Mouse (Mus musculus) small intestine, adult 2 months (tissue): Measurements from ENCODE around the gene Coro7. TPM values are rescaled to one million over a fixed set of nuclear protein-coding genes. Genes with fewer than 3 reads are reported as not detected.

Source experiments
- H3K27ac ChIP-seq: fragments of 200-500 bp; 2 replicates; pipeline ENCODE4 v1.5.1; 2012; ENCODE audit warnings: low read depth, low read length, control low read depth, inconsistent platforms; ENCODE audit not compliant: insufficient read depth
- H3K27me3 ChIP-seq: fragments of 200-500 bp; 2 replicates; pipeline ENCODE4 v1.6.1; 2012; ENCODE audit warnings: mild to moderate bottlenecking, moderate library complexity, low read length, inconsistent platforms; ENCODE audit not compliant: control insufficient read depth, insufficient read depth
- H3K36me3 ChIP-seq: fragments of 200-500 bp; 2 replicates; pipeline ENCODE4 v1.6.1; 2012; ENCODE audit warnings: mild to moderate bottlenecking, low read length, control low read depth, inconsistent platforms; ENCODE audit not compliant: control insufficient read depth, insufficient read depth
- H3K4me1 ChIP-seq: fragments of 200-500 bp; 2 replicates; pipeline ENCODE4 v1.6.1; 2012; ENCODE audit warnings: low read length, inconsistent platforms, mixed read lengths; ENCODE audit not compliant: control insufficient read depth, insufficient read depth, insufficient read length
- H3K4me3 ChIP-seq: fragments of 200-500 bp; 2 replicates; pipeline ENCODE4 v1.5.1; 2012; ENCODE audit warnings: low read depth, mild to moderate bottlenecking, control low read depth, inconsistent platforms, low read length, moderate library complexity
- CTCF ChIP-seq: fragments of 200-500 bp; IDR thresholded peaks from 2 replicates; pipeline ENCODE4 v1.5.1; 2012; ENCODE audit warnings: low read depth, mild to moderate bottlenecking, control low read depth, inconsistent platforms, low read length, moderate library complexity, mixed read lengths; ENCODE audit not compliant: insufficient replicate concordance, insufficient read length; ENCODE audit errors: extremely low read depth
- POLR2A ChIP-seq: fragments of 200-500 bp; IDR thresholded peaks from 2 replicates; pipeline ENCODE4 v1.6.1; 2012; ENCODE audit warnings: low read depth, mild to moderate bottlenecking, control low read depth, inconsistent platforms, low read length, moderate library complexity
- WGBS: fragments of 180-500 bp; shearing (Covaris S2); methylation state at CpG from one replicate; pipeline ENCODE4 v1.1.7; 2018; 5-methylcytosine and 5-hydroxymethylcytosine counted together
- polyA plus RNA-seq: library from polyadenylated mRNA; depleted of rRNA; stranded (reverse); fragments of >200 nt; gene quantifications from 2 replicates; pipeline ENCODE4 v1.2.3, GENCODE M21; 2012

Coro7 gene
- polyA plus RNA-seq, 1 experiment, result 86.6 TPM

GRCm38 (mm10) chr16:4655251-4655734 is 24.3 kb downstream of the Coro7 start:
- H3K4me1 ChIP-seq, result 0 out of 2 replicates have a peak, but pooled peaks cover 5% of the 10 kb centered on the region

GRCm38 (mm10) chr16:4654706-4655105 is 24.9 kb downstream of the Coro7 start:
- H3K4me1 ChIP-seq, result 0 out of 2 replicates have a peak, but pooled peaks cover 5% of the 10 kb centered on the region
- TF ChIP-seq POLR2A (no peak), CTCF (no peak)
- no peak overlapping the region for H3K4me3 ChIP-seq
- peaks cover 61% of the 10 kb centered on the region for H3K36me3 ChIP-seq
- no peak overlapping the region for H3K27ac ChIP-seq
- H3K27me3 ChIP-seq, result no peaks in the 10 kb centered on the region
- 88% methylated on average over 10 of the region's 10 CpGs for WGBS

More at GRCm38 (mm10) chr16:4655251-4655734, 24.3 kb downstream of the Coro7 start:
- no peak overlapping the region for H3K4me3 ChIP-seq
- TF ChIP-seq CTCF (peak; percentile 11; the same call in 1 of the 2 replicates), POLR2A (no peak)
- no peaks in the 10 kb centered on the region for H3K27me3 ChIP-seq
- H3K27ac ChIP-seq, result no peak overlapping the region
- H3K36me3 ChIP-seq, result peaks cover 57% of the 10 kb centered on the region
- WGBS, result 41% methylated on average over 4 of the region's 4 CpGs

- H3K4me3 ChIP-seq, result no peak overlapping the region
- H3K27me3 ChIP-seq, result no peaks in the 10 kb centered on the region
- peaks cover 63% of the 10 kb centered on the region for H3K36me3 ChIP-seq
- 0 out of 2 replicates have a peak, but pooled peaks cover 5% of the 10 kb centered on the region for H3K4me1 ChIP-seq
- TF ChIP-seq CTCF (no peak), POLR2A (no peak)
- no peak overlapping the region for H3K27ac ChIP-seq
- WGBS, result 72% methylated on average over 4 of the region's 4 CpGs
Measured at GRCm38 (mm10) chr16:4652707-4653416, 26.7 kb downstream of the Coro7 start.

GRCm38 (mm10) chr16:4651624-4652023 is 28.0 kb downstream of the Coro7 start:
- TF ChIP-seq POLR2A, result no peak
- no peak for TF ChIP-seq CTCF
- 0 out of 2 replicates have a peak, but pooled peaks cover 5% of the 10 kb centered on the region for H3K4me1 ChIP-seq
- 75% methylated on average over 7 of the region's 7 CpGs for WGBS
- peaks cover 59% of the 10 kb centered on the region for H3K36me3 ChIP-seq
- no peaks in the 10 kb centered on the region for H3K27me3 ChIP-seq
- H3K27ac ChIP-seq, result no peak overlapping the region
- H3K4me3 ChIP-seq, result no peak overlapping the region

- no peaks in the 10 kb centered on the region for H3K27me3 ChIP-seq
- TF ChIP-seq CTCF, result no peak
- TF ChIP-seq POLR2A, result no peak
- H3K4me3 ChIP-seq, result no peak overlapping the region
- 0 out of 2 replicates have a peak, but pooled peaks cover 5% of the 10 kb centered on the region for H3K4me1 ChIP-seq
- peaks cover 59% of the 10 kb centered on the region for H3K36me3 ChIP-seq
- H3K27ac ChIP-seq, result no peak overlapping the region
- WGBS, result 82% methylated on average over 1 of the region's 1 CpGs
Measured at GRCm38 (mm10) chr16:4651081-4651480, 28.5 kb downstream of the Coro7 start.

- H3K36me3 ChIP-seq, result peaks cover 53% of the 10 kb centered on the region
- no peaks in the 10 kb centered on the region for H3K27me3 ChIP-seq
- 92% methylated on average over 3 of the region's 3 CpGs for WGBS
- H3K4me3 ChIP-seq, result no peak overlapping the region
- H3K4me1 ChIP-seq, result 0 out of 2 replicates have a peak, but pooled peaks cover under 1% of the 10 kb centered on the region
- H3K27ac ChIP-seq, result no peak overlapping the region
- TF ChIP-seq POLR2A, result no peak
- TF ChIP-seq CTCF, result no peak
Measured at GRCm38 (mm10) chr16:4650161-4650560, 29.4 kb downstream of the Coro7 start.

GRCm38 (mm10) chr16:4649692-4650091 is 29.9 kb downstream of the Coro7 start:
- Histone ChIP-seq H3K27ac (no peak overlapping the region), H3K27me3 (no peaks in the 10 kb centered on the region), H3K4me3 (no peak overlapping the region), H3K36me3 (peaks cover 48% of the 10 kb centered on the region), H3K4me1 (no peaks in the 10 kb centered on the region)
- TF ChIP-seq POLR2A (no peak), CTCF (no peak)
- WGBS, result 91% methylated on average over 11 of the region's 11 CpGs
